Comparison of ENCODE assay signal across 23 mouse cellular contexts in the genomic region with DNA sequence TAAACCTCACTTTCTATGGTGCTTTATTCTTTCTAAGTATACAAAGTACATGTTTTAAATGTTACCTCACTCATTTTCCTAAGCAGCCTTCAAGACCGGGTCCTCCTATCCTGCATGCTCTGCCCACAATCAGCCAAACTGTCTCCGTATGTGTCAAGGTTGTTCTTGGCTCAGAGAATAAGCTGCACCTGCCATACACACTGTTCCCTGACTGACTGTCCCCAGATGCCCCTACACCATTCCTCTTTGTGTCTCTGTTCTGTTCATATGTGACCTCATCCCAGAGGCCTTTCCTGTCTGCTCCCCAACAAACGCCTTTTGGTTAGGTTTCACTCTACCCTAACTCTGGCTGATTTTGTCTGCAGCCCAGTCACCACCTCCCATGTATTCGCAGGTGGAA. TPM values are rescaled to one million over a fixed set of nuclear protein-coding genes. Genes with fewer than 3 reads are reported as not detected.
A peak's percentile ranks its signal among the peaks of the same experiment; 100 is the strongest.
DNase-seq lines count a peak whose midpoint lies in the region; ATAC-seq lines count a peak whose summit lies in the region.
"Had no signal": no experiment of that assay in that cellular context is flagged by ENCODE, and none has a peak within 500 bp of the region (broad histone marks: within the 10 kb centered on the region; RNA-seq: fewer than 3 reads in every experiment).

No protein-coding gene starts in this region.

- H3K27ac ChIP-seq in heart, embryonic 10.5 days, result no peak overlapping the region
- H3K27ac ChIP-seq in limb, embryonic 15.5 days, result 0 out of 2 replicates have a peak overlapping the region, but pooled peaks have one; percentile 22
- H3K27ac ChIP-seq: embryonic facial prominence, embryonic 10.5 days; forebrain, embryonic 12.5 days; heart, embryonic 15.5 days; hindbrain, embryonic 13.5 days; layer of hippocampus, adult 2 months; midbrain, embryonic 15.5 days had no signal

- H3K4me3 ChIP-seq in heart, embryonic 10.5 days, result no peak overlapping the region
- no peak overlapping the region for H3K4me3 ChIP-seq in limb, embryonic 15.5 days
- H3K4me3 ChIP-seq: embryonic facial prominence, embryonic 10.5 days; forebrain, embryonic 12.5 days; heart, embryonic 15.5 days; hindbrain, embryonic 13.5 days; layer of hippocampus, adult 2 months; megakaryocyte, embryonic 14.5 days; midbrain, embryonic 15.5 days; myocyte had no signal

- no peaks in the 10 kb centered on the region for H3K36me3 ChIP-seq in heart, embryonic 10.5 days
- no peaks in the 10 kb centered on the region for H3K36me3 ChIP-seq in limb, embryonic 15.5 days
- H3K36me3 ChIP-seq: embryonic facial prominence, embryonic 10.5 days; forebrain, embryonic 12.5 days; heart, embryonic 15.5 days; hindbrain, embryonic 13.5 days; midbrain, embryonic 15.5 days had no signal

- no peaks in the 10 kb centered on the region for H3K27me3 ChIP-seq in heart, embryonic 10.5 days (ENCODE audit: insufficient read depth, poor library complexity, severe bottlenecking)
- no peaks in the 10 kb centered on the region for H3K27me3 ChIP-seq in limb, embryonic 15.5 days
- H3K27me3 ChIP-seq: forebrain, embryonic 12.5 days; heart, embryonic 15.5 days; hindbrain, embryonic 13.5 days; midbrain, embryonic 15.5 days had no signal

- intact Hi-C loops in heart, postnatal 14 days (cut with DNase I), result no loop called here

- H3K9me3 ChIP-seq in heart, embryonic 10.5 days, result no peaks in the 10 kb centered on the region
- no peaks in the 10 kb centered on the region for H3K9me3 ChIP-seq in limb, embryonic 15.5 days
- H3K9me3 ChIP-seq: embryonic facial prominence, embryonic 10.5 days; forebrain, embryonic 12.5 days; heart, embryonic 15.5 days; hindbrain, embryonic 13.5 days; midbrain, embryonic 15.5 days had no signal

- DNase-seq in heart, adult 11 months, result peak; percentile 93
- DNase-seq in heart, embryonic 10.5 days (ENCODE audit: low spot score), result no peak
- DNase-seq in kidney, adult 9 months, result peak; percentile 18
- DNase-seq in kidney, postnatal 14 days, result no peak
- peak; percentile 7 to 23 for DNase-seq in heart, postnatal 14 days
- no peak for DNase-seq in left cerebral cortex, adult 9 months (ENCODE audit: low spot score in 2 of 2)
- DNase-seq: adrenal gland, adult 8-10 months; cerebellum, adult 11 months; gastrocnemius, postnatal 25 days; lung, adult 18-20 months; lung, postnatal 14 days; thymus, postnatal 14 days had no signal

- ATAC-seq in limb, embryonic 15.5 days (ENCODE audit: insufficient number of reproducible peaks, low FRiP score, low TSS enrichment, low read depth), result no peak
- ATAC-seq: midbrain, embryonic 15.5 days had no signal

- no peak overlapping the region for H3K4me2 ChIP-seq in limb, embryonic 15.5 days
- H3K4me2 ChIP-seq: forebrain, embryonic 12.5 days; heart, embryonic 15.5 days; hindbrain, embryonic 13.5 days; liver, embryonic 11.5 days; midbrain, embryonic 15.5 days had no signal

- H3K4me1 ChIP-seq in heart, embryonic 10.5 days, result no peaks in the 10 kb centered on the region
- H3K4me1 ChIP-seq in limb, embryonic 15.5 days, result peaks cover 6% of the 10 kb centered on the region; the same call in 1 of the 2 replicates
- H3K4me1 ChIP-seq: embryonic facial prominence, embryonic 10.5 days; forebrain, embryonic 12.5 days; megakaryocyte, embryonic 14.5 days; midbrain, embryonic 15.5 days had no signal

- WGBS in heart, embryonic 10.5 days, result 63% methylated on average over 4 of the region's 4 CpGs
- WGBS in limb, embryonic 15.5 days, result 55% methylated on average over 4 of the region's 4 CpGs

- H3K9ac ChIP-seq in limb, embryonic 15.5 days, result no peak overlapping the region
- H3K9ac ChIP-seq: forebrain, embryonic 12.5 days; heart, embryonic 15.5 days; hindbrain, embryonic 13.5 days; midbrain, embryonic 15.5 days had no signal

RNA-seq across cellular contexts. Expression of a gene that starts 10.2 kb away (rescaled TPM):
- 1.7 and 2.1 TPM in 2 replicates for polyA plus RNA-seq in heart, embryonic 10.5 days (2016; fragmentation: Nextera tagmentation; extraction: Ambion mirVana)
- total RNA-seq in heart, postnatal 14 days (2021), result 10 to 100 TPM; 47.7 to 50.4 TPM
- 9.5 and 10.9 TPM in 2 replicates for polyA plus RNA-seq in limb, embryonic 15.5 days (2015; fragmentation: Nextera tagmentation; extraction: Ambion mirVana)
- total RNA-seq: common myeloid progenitor, adult 5-6 weeks had no signal

Comparison
In these comparisons a context has a peak if more than half of its experiments do, and no peak if none do; other contexts are left out.
1. DNase-seq: peak in heart, adult 11 months (single experiment), kidney, adult 9 months (single experiment) and heart, postnatal 14 days (2 of 2); none in heart, embryonic 10.5 days (single experiment), kidney, postnatal 14 days (single experiment) and left cerebral cortex, adult 9 months (0 of 2).